Mouse (Mus musculus) liver, embryonic 11.5 days (tissue): ENCODE measurements around the gene Stard9. TPM values are rescaled to one million over a fixed set of nuclear protein-coding genes. Genes with fewer than 3 reads are reported as not detected.
A peak's percentile ranks its signal among the peaks of the same experiment; 100 is the strongest.

Experiments used
- ATAC-seq: fragments of 200-750 bp; cut with Nextera tagmentation; replicated peaks from 2 replicates; pipeline ENCODE4 v1.8.0; 2017; ENCODE audit warnings: moderate number of reproducible peaks, mild to moderate bottlenecking, moderate TSS enrichment, moderate library complexity; ENCODE audit not compliant: low FRiP score
- DNase-seq: peaks from one replicate; pipeline ENCODE4 v3.0.0-alpha.2; 2017; ENCODE audit warnings: low spot score
- H3K27ac ChIP-seq: fragments of 300-500 bp; sonication (generic); 2 replicates; pipeline ENCODE4 v1.5.1; 2014; ENCODE audit warnings: mild to moderate bottlenecking, low read depth, low read length, control low read depth
- H3K27me3 ChIP-seq: fragments of 300-500 bp; sonication (generic); replicated peaks from 2 replicates; pipeline ENCODE4 v1.6.1; 2014; ENCODE audit warnings: low read length, mixed read lengths; ENCODE audit not compliant: control insufficient read depth, insufficient read depth
- H3K36me3 ChIP-seq: fragments of 300-500 bp; sonication (generic); 2 replicates; pipeline ENCODE4 v1.6.1; 2014; ENCODE audit warnings: mild to moderate bottlenecking, low read length, moderate library complexity, mixed read lengths; ENCODE audit not compliant: control insufficient read depth, insufficient read depth
- H3K4me1 ChIP-seq: fragments of 300-500 bp; sonication (generic); replicated peaks from 2 replicates; pipeline ENCODE4 v1.6.1; 2014; ENCODE audit warnings: low read length, mixed read lengths; ENCODE audit not compliant: control insufficient read depth, insufficient read depth
- H3K4me2 ChIP-seq: fragments of 300-500 bp; sonication (generic); 2 replicates; pipeline ENCODE4 v1.6.1; 2014; ENCODE audit warnings: mild to moderate bottlenecking, control low read depth, moderate library complexity
- H3K4me3 ChIP-seq: fragments of 300-500 bp; sonication (generic); 2 replicates; pipeline ENCODE4 v1.5.1; 2014; ENCODE audit warnings: low read depth, low read length, control low read depth
- H3K9ac ChIP-seq: fragments of 300-500 bp; sonication (generic); 2 replicates; pipeline ENCODE4 v1.6.1; 2014; ENCODE audit warnings: low read depth, low read length, control low read depth
- H3K9me3 ChIP-seq: fragments of 300-500 bp; sonication (generic); 2 replicates; pipeline ENCODE4 v1.6.1; 2016; ENCODE audit warnings: low read length, inconsistent platforms, mixed read lengths; ENCODE audit not compliant: control insufficient read depth
- whole genome bisulfite sequencing: fragments of 180-500 bp; shearing (Covaris S2); extraction: QIAGEN DNeasy Blood & Tissue Kit; methylation state at CpG from one replicate; pipeline ENCODE4 v1.1.7; 2014; 5-methylcytosine and 5-hydroxymethylcytosine counted together
- polyA plus RNA-seq: library from polyadenylated mRNA; unstranded; fragments of >200 nt; fragmentation: Nextera tagmentation; extraction: Ambion mirVana; gene quantifications from 2 replicates; pipeline ENCODE4 v1.2.1, GENCODE M21; 2014

Gene Stard9
- polyA plus RNA-seq, 1 experiment from 2014 or later: 3.5 TPM

- H3K4me3 ChIP-seq: no peak overlapping the region
- H3K9ac ChIP-seq: no peak overlapping the region
- no peak overlapping the region for H3K27ac ChIP-seq
- DNase-seq (no peak), ATAC-seq (no peak)
- H3K4me1 ChIP-seq: no peaks in the 10 kb centered on the region
- WGBS: 73% methylated on average over 5 of the region's 5 CpGs
- H3K36me3 ChIP-seq: peaks cover 12% of the 10 kb centered on the region
- no peaks in the 10 kb centered on the region for H3K9me3 ChIP-seq
- H3K27me3 ChIP-seq: no peaks in the 10 kb centered on the region
- no peak overlapping the region for H3K4me2 ChIP-seq
Observed at GRCm38 (mm10) chr2:120616279-120617163, 12.4 kb upstream of the Stard9 start.

GRCm38 (mm10) chr2:120619538-120619937 lies 9.4 kb upstream of the Stard9 start:
- Histone ChIP-seq H3K4me2 (no peak overlapping the region), H3K36me3 (peaks cover 5% of the 10 kb centered on the region), H3K9me3 (no peaks in the 10 kb centered on the region), H3K27me3 (no peaks in the 10 kb centered on the region), H3K27ac (no peak overlapping the region), H3K4me1 (no peaks in the 10 kb centered on the region), H3K4me3 (no peak overlapping the region), H3K9ac (no peak overlapping the region)
- no peak for DNase-seq
- ATAC-seq: no peak
- WGBS: 97% methylated on average over 1 of the region's 1 CpGs

- ATAC-seq (no peak), DNase-seq (no peak)
- Histone ChIP-seq H3K27me3 (no peaks in the 10 kb centered on the region), H3K9ac (no peak overlapping the region), H3K27ac (no peak overlapping the region), H3K4me2 (no peak overlapping the region), H3K4me3 (no peak overlapping the region), H3K36me3 (peaks cover 5% of the 10 kb centered on the region), H3K4me1 (no peaks in the 10 kb centered on the region), H3K9me3 (no peaks in the 10 kb centered on the region)
Observed at GRCm38 (mm10) chr2:120622920-120623319, 6.0 kb upstream of the Stard9 start.

- no peak for ATAC-seq
- no peaks in the 10 kb centered on the region for H3K27me3 ChIP-seq
- WGBS: 30% methylated on average over 10 of the region's 10 CpGs
- no peaks in the 10 kb centered on the region for H3K36me3 ChIP-seq
- H3K4me1 ChIP-seq: peaks cover 13% of the 10 kb centered on the region
- no peak overlapping the region for H3K27ac ChIP-seq
- peak overlapping the region; percentile 27 for H3K4me3 ChIP-seq
- H3K4me2 ChIP-seq: peak overlapping the region; percentile 80
- H3K9me3 ChIP-seq: no peaks in the 10 kb centered on the region
- DNase-seq: no peak
- H3K9ac ChIP-seq: no peak overlapping the region
Observed at GRCm38 (mm10) chr2:120628076-120628865, 650 bp upstream of the Stard9 start.

- no peaks in the 10 kb centered on the region for H3K27me3 ChIP-seq
- peaks cover 13% of the 10 kb centered on the region for H3K4me1 ChIP-seq
- peaks cover 3% of the 10 kb centered on the region; the same call in 1 of the 2 replicates for H3K36me3 ChIP-seq
- no peak overlapping the region for H3K27ac ChIP-seq
- H3K4me2 ChIP-seq: peak overlapping the region; percentile 80; the same call in 1 of the 2 replicates
- DNase-seq: no peak
- WGBS: 70% methylated on average over 2 of the region's 2 CpGs
- no peak overlapping the region for H3K9ac ChIP-seq
- ATAC-seq: no peak
- H3K4me3 ChIP-seq: no peak overlapping the region
- H3K9me3 ChIP-seq: no peaks in the 10 kb centered on the region
Observed at GRCm38 (mm10) chr2:120630246-120630645, 1.3 kb downstream of the Stard9 start.

DNA sequence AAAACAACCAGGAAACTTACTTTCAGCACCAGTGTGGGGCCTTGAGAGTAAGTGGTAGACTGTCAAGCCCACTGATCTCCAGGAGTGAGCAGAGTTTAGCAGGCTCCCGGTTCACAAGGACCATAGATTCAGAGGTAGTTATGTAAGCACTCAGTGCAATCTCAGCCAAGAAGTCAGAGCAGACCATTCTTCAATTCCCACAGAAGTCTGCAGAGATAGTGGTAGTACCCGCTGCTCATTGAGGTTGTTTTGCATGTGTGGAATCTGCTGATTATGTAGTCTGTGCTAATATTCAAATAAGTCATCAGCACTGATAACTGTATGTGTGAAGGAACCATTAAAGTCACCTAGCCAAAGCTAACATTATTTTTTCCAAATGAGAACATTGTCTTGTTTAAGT lies 1.7 kb downstream of the Stard9 start:
- WGBS: 53% methylated on average over 2 of the region's 2 CpGs
- Histone ChIP-seq H3K27ac (no peak overlapping the region), H3K9ac (no peak overlapping the region), H3K4me2 (no peak overlapping the region), H3K27me3 (no peaks in the 10 kb centered on the region), H3K4me3 (no peak overlapping the region), H3K9me3 (no peaks in the 10 kb centered on the region), H3K4me1 (peaks cover 13% of the 10 kb centered on the region), H3K36me3 (peaks cover 3% of the 10 kb centered on the region; the same call in 1 of the 2 replicates)
- DNase-seq (no peak), ATAC-seq (no peak)

- Histone ChIP-seq H3K27me3 (no peaks in the 10 kb centered on the region), H3K9ac (no peak overlapping the region), H3K27ac (no peak overlapping the region), H3K36me3 (peaks cover 3% of the 10 kb centered on the region; the same call in 1 of the 2 replicates), H3K9me3 (no peaks in the 10 kb centered on the region), H3K4me1 (peaks cover 13% of the 10 kb centered on the region), H3K4me2 (no peak overlapping the region), H3K4me3 (no peak overlapping the region)
- ATAC-seq (no peak), DNase-seq (no peak)
- whole genome bisulfite sequencing: 44% methylated on average over 2 of the region's 2 CpGs
Observed at GRCm38 (mm10) chr2:120631521-120631920, 2.6 kb downstream of the Stard9 start.

GRCm38 (mm10) chr2:120631957-120632356 lies 3.0 kb downstream of the Stard9 start:
- H3K27me3 ChIP-seq: no peaks in the 10 kb centered on the region
- ATAC-seq: no peak
- peaks cover 13% of the 10 kb centered on the region for H3K4me1 ChIP-seq
- H3K4me3 ChIP-seq: no peak overlapping the region
- H3K36me3 ChIP-seq: peaks cover 3% of the 10 kb centered on the region; the same call in 1 of the 2 replicates
- 39% methylated on average over 4 of the region's 4 CpGs for WGBS
- no peaks in the 10 kb centered on the region for H3K9me3 ChIP-seq
- DNase-seq: no peak
- H3K9ac ChIP-seq: no peak overlapping the region
- H3K4me2 ChIP-seq: no peak overlapping the region
- H3K27ac ChIP-seq: no peak overlapping the region
